Mouse (Mus musculus): ENCODE data around the gene Opa3. TPM values are rescaled to one million over a fixed set of nuclear protein-coding genes. Genes with fewer than 3 reads are reported as not detected.
"Not testable (repeated sequence)": the region's sequence is repeated elsewhere in the genome, so short reads cannot be mapped to it uniquely, and the experiment has no call there.

The Opa3 gene
- polyA plus RNA-seq, 1 experiment from 2014 or later = 40.5 TPM

DNA sequence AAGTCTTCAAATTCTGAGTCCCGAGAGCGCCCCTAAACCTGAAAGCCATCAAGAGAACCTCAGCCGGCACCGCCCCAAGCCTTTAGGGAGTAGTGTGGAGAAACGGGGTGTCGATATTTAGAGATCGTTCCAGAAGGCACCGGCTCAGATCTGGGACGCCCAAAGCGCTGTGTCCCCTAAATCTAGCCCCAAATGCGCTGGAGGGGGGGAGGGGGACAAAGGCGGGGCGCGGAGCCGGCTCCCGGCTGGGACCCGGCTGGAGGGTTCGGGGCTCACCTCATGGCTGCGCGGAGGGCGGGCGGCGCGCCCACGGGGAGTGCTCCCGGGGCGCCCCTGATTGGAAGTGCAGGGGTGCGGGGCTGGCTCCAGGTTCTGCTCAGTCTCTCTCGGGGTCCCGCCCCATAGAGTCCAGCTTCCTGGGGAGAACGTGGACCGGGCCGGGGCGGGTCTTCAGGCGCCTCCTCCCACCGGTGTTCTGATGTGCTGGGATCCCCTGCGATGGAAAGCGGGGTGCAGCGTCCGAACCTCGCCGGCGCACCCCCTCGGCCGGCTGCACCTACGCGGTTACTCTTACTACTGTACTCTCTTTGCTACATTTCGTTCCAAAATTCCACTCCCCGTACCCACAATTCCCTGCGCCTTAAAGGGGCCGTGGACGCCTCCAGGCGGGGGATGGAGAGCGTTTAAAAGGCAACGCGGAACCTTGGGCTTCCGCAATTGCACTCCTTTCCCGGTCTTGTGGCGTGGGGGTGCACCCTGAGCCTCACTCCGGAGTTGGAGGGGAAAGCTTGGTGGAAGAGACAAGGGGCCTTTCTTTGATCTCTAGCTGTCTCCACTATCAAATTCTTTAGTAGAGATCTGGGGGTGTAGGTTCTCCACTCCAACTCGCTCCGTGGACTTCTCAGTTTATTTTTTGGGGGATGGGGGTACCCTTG lies 43.4 kb downstream of the Opa3 start, which contains the start of gene Vasp:
TSS of gene Vasp (minus strand) at position 580 of the 935 bp plus-strand sequence.
- H3K4me3 ChIP-seq (replicated peaks) = peak within 1 kb of the TSS; percentile 79
- H3K4me1 ChIP-seq (replicated peaks) = peaks cover 28% of the 10 kb centered on the region
- H3K4me2 ChIP-seq (replicated peaks) = peak within 1 kb of the TSS; percentile 97
- WGBS = under 1% methylated on average over 52 of the region's 62 CpGs
- H3K9ac ChIP-seq (replicated peaks) = peak within 1 kb of the TSS; percentile 96
- no peaks in the 10 kb centered on the region for H3K36me3 ChIP-seq
- peak within 1 kb of the TSS; percentile 85 for H3K27ac ChIP-seq
- no peaks in the 10 kb centered on the region for H3K9me3 ChIP-seq
- ATAC-seq = peak; percentile 75
- H3K27me3 ChIP-seq = 0 out of 2 replicates have a peak, but pooled peaks cover 4% of the 10 kb centered on the region

DNA sequence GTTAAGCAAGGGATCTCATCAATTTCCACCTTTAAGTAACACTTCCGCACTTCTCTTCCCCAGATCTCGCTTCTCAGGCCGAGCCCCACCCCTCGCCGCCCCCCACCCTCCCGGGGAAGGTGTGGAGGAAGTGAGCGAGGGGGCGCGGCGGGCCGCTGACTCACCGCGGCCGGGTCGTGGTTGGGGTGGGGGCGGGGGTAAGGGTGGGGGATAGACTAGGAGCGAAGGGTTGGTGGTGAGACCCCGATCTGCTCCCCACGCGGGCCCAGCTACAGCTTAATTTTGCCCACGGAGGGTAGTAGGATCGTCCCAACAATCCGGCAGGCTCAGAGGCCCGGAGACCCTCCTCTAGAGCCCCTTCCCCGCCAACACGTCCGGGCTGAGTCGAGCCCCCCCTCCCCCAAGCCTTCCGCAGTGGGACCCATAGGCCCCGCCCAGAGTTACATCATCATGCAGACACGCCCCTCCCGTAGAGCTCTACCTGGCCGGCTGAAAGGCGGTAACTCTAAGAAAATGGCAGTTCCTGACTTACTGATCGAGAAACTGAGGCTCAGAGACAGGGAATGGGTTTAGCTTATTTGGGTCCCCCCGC lies 44.1 kb downstream of the Opa3 start:
- Histone ChIP-seq H3K4me3 (replicated peaks) (peak overlapping the region; percentile 79), H3K36me3 (no peaks in the 10 kb centered on the region), H3K4me1 (replicated peaks) (peaks cover 28% of the 10 kb centered on the region), H3K27ac (peak overlapping the region; percentile 85), H3K27me3 (peaks cover 9% of the 10 kb centered on the region; the same call in 1 of the 2 replicates), H3K9ac (replicated peaks) (peak overlapping the region; percentile 96), H3K4me2 (replicated peaks) (peak overlapping the region; percentile 97), H3K9me3 (no peaks in the 10 kb centered on the region)
- under 1% methylated on average over 36 of the region's 36 CpGs for WGBS
- peak; percentile 69 for ATAC-seq

DNA sequence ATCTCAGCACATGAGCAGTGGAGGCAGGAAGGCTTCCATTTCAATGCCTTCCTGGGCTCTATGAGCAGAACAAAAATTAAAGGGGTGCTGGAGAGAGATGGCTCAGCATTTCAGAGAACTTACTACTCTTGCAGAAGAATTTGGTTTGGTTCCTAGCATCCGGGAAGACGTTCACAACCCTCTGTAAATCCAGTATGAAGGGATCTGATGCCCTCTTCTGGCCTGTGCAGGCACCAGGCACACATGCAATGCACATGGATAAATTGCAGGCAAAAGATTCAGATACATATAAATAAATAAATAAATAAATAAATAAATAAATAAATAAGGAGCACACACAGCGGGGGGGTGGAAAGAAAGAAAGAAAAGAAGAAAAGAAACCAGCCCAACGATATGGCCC lies 48.1 kb downstream of the Opa3 start:
- peaks cover 8% of the 10 kb centered on the region for H3K4me1 ChIP-seq (replicated peaks)
- 57% methylated on average over 4 of the region's 4 CpGs for WGBS
- H3K9ac ChIP-seq (replicated peaks) = no peak overlapping the region
- H3K27me3 ChIP-seq = peaks cover 49% of the 10 kb centered on the region
- H3K4me2 ChIP-seq (replicated peaks) = no peak overlapping the region
- H3K9me3 ChIP-seq = no peaks in the 10 kb centered on the region
- no peaks in the 10 kb centered on the region for H3K36me3 ChIP-seq
- no peak for ATAC-seq
- H3K4me3 ChIP-seq (replicated peaks) = no peak overlapping the region
- H3K27ac ChIP-seq = no peak overlapping the region

- no peak overlapping the region for H3K9ac ChIP-seq (replicated peaks)
- WGBS = 2% methylated on average over 34 of the region's 34 CpGs
Measured at GRCm38 (mm10) chr7:19279052-19279451, 50.9 kb downstream of the Opa3 start.

DNA sequence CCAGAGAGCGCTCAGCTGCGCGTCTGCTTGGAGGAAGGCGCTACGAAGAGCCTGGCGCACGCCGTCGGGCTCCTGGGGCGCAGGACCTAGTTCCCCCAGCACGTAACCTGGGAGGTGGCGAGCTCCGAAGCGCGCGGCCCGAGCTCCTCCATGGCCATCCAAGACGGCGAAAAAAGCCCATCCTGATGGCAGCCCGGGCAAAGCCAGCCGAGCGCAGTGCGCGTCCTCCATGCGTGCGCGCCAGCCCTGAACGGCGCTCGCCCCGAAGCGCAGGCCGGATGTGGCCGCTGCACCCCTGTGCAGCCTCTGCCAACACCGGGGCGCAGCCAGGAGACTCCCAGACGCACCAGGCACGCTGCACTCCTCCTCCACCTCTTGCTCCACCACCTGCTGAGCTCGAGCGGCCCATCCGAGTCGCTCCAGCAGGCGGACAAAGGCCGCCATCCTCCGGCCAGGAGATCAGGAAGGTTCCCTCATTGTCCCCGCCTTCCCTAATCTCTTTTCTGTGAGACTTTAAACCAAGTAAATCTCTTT lies 51.5 kb downstream of the Opa3 start, which contains the start of gene Ppm1n:
TSS of gene Ppm1n (minus strand) at position 484 of the 534 bp plus-strand sequence.
- no peaks in the 10 kb centered on the region for H3K36me3 ChIP-seq
- peak within 1 kb of the TSS; percentile 47 for H3K4me2 ChIP-seq (replicated peaks)
- H3K27ac ChIP-seq = no peak within 1 kb of the TSS
- WGBS = under 1% methylated on average over 46 of the region's 46 CpGs
- peaks cover 22% of the 10 kb centered on the region for H3K4me1 ChIP-seq (replicated peaks)
- H3K27me3 ChIP-seq = peaks cover 50% of the 10 kb centered on the region
- H3K9me3 ChIP-seq = no peaks in the 10 kb centered on the region
- peak within 1 kb of the TSS; percentile 36 for H3K4me3 ChIP-seq (replicated peaks)
- H3K9ac ChIP-seq (replicated peaks) = 0 out of 2 replicates have a peak within 1 kb of the TSS, but pooled peaks have one; percentile 17
- no peak for ATAC-seq

More at GRCm38 (mm10) chr7:19279052-19279451, 50.9 kb downstream of the Opa3 start:
- Histone ChIP-seq H3K4me3 (replicated peaks) (peak overlapping the region; percentile 36), H3K27me3 (peaks cover 52% of the 10 kb centered on the region), H3K9me3 (no peaks in the 10 kb centered on the region), H3K27ac (no peak overlapping the region), H3K4me2 (replicated peaks) (peak overlapping the region; percentile 47), H3K36me3 (no peaks in the 10 kb centered on the region), H3K4me1 (replicated peaks) (peaks cover 18% of the 10 kb centered on the region)
- ATAC-seq = no peak

GRCm38 (mm10) chr7:19281680-19282304 lies 53.7 kb downstream of the Opa3 start:
- not testable (repeated sequence) for H3K9ac ChIP-seq (replicated peaks)

GRCm38 (mm10) chr7:19282385-19282784 lies 54.3 kb downstream of the Opa3 start, which contains the start of gene Rtn2:
Gene Rtn2 (plus strand): TSS chr7:19282624.
- Histone ChIP-seq H3K4me3 (replicated peaks) (peak within 1 kb of the TSS; percentile 91), H3K9me3 (no peaks in the 10 kb centered on the region), H3K27ac (peak within 1 kb of the TSS; percentile 95), H3K36me3 (peaks cover 9% of the 10 kb centered on the region), H3K4me2 (replicated peaks) (peak within 1 kb of the TSS; percentile 80), H3K9ac (replicated peaks) (peak within 1 kb of the TSS; percentile 98), H3K4me1 (replicated peaks) (peaks cover 28% of the 10 kb centered on the region), H3K27me3 (peaks cover 42% of the 10 kb centered on the region)
- ATAC-seq = peak; percentile 84
- 1% methylated on average over 31 of the region's 37 CpGs for WGBS

More at GRCm38 (mm10) chr7:19281680-19282304, 53.7 kb downstream of the Opa3 start:
- H3K9me3 ChIP-seq, H3K27ac ChIP-seq, H3K36me3 ChIP-seq: not testable (repeated sequence)
- peaks cover 28% of the 10 kb centered on the region for H3K4me1 ChIP-seq (replicated peaks)
- H3K4me3 ChIP-seq (replicated peaks) = peak overlapping the region; percentile 91
- H3K27me3 ChIP-seq = peaks cover 48% of the 10 kb centered on the region
- peak overlapping the region; percentile 80 for H3K4me2 ChIP-seq (replicated peaks)
- ATAC-seq = 0 out of 2 replicates have a peak, but pooled peaks have one; percentile 15
- WGBS = 35% methylated on average over 6 of the region's 6 CpGs

DNA sequence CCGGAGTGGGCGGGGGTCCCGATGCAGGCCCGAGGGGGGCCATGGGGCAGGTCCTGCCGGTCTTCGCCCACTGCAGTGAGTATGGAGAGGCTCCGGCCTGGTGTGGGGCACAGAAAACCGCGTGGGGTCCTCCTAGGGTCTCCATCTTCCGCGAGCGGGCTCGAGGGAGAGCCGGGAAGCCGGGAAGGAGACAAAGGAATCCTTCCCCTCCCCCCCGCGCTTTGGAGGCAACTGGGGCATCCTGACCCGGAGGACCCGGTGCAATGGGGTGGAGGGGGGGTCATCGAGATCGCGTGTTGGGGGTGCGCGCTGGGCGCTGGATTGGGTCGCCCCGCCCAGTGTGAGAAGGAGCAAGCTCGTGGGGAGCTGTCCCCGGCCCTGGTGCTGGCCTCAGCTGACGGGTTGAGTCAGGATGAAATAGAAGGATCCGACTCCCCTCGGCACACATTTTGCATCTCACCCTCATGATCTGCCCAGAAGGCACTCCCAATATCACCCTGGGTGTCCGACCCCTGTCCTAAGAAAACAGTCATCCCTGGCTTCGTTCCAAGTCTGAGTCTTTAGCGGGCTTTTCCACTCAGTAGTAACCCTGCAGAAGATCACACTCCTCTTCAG lies 54.8 kb downstream of the Opa3 start:
- H3K27ac ChIP-seq = peak overlapping the region; percentile 95
- peaks cover 28% of the 10 kb centered on the region for H3K4me1 ChIP-seq (replicated peaks)
- H3K27me3 ChIP-seq = peaks cover 36% of the 10 kb centered on the region
- H3K36me3 ChIP-seq = peaks cover 14% of the 10 kb centered on the region
- H3K4me3 ChIP-seq (replicated peaks) = peak overlapping the region; percentile 91
- H3K4me2 ChIP-seq (replicated peaks) = peak overlapping the region; percentile 80
- no peaks in the 10 kb centered on the region for H3K9me3 ChIP-seq
- ATAC-seq = peak; percentile 85
- H3K9ac ChIP-seq (replicated peaks) = peak overlapping the region; percentile 98
- WGBS = under 1% methylated on average over 34 of the region's 35 CpGs

DNA sequence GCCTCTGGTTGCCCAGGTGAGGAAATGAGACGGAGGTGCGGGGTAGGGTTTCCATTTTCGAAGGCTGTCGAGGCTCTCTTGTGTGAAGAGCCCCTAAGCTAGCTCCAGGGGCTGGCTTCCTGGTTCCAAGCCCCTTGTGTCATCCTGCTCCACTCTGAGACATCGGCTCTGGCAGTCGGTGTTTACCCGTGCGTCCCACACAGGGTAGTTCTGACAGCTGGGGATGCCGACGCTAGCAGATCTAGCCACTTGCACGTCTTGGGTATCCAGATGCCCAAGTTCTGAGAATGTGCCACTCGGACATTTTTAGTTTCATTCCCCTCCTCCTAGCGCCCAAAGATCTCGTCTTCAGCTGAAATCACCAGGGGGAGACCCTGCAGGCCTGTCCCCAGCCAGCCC lies 55.3 kb downstream of the Opa3 start:
- Histone ChIP-seq H3K4me1 (replicated peaks) (peaks cover 28% of the 10 kb centered on the region), H3K4me3 (replicated peaks) (peak overlapping the region; percentile 91), H3K4me2 (replicated peaks) (peak overlapping the region; percentile 80), H3K27ac (peak overlapping the region; percentile 95), H3K9me3 (no peaks in the 10 kb centered on the region), H3K36me3 (peaks cover 18% of the 10 kb centered on the region), H3K9ac (replicated peaks) (peak overlapping the region; percentile 98), H3K27me3 (peaks cover 31% of the 10 kb centered on the region)
- 22% methylated on average over 14 of the region's 14 CpGs for WGBS
- ATAC-seq = peak; percentile 24; the same call in 1 of the 2 replicates

GRCm38 (mm10) chr7:19284763-19285162 lies 56.6 kb downstream of the Opa3 start:
- ATAC-seq = no peak
- Histone ChIP-seq H3K9ac (replicated peaks) (no peak overlapping the region), H3K36me3 (peaks cover 30% of the 10 kb centered on the region), H3K27me3 (peaks cover 18% of the 10 kb centered on the region), H3K27ac (no peak overlapping the region), H3K4me3 (replicated peaks) (no peak overlapping the region), H3K4me2 (replicated peaks) (0 out of 2 replicates have a peak overlapping the region, but pooled peaks have one; percentile 13), H3K9me3 (no peaks in the 10 kb centered on the region), H3K4me1 (replicated peaks) (peaks cover 21% of the 10 kb centered on the region)
- 33% methylated on average over 4 of the region's 4 CpGs for WGBS
